Mouse (Mus musculus) adipocyte (in vitro differentiated cells): ENCODE measurements around the gene Emilin2.

Experiments
- DNase-seq: peaks from one replicate; pipeline ENCODE4 v3.0.0-alpha.2; 2016; ENCODE audit warnings: low spot score

The Emilin2 gene

DNA sequence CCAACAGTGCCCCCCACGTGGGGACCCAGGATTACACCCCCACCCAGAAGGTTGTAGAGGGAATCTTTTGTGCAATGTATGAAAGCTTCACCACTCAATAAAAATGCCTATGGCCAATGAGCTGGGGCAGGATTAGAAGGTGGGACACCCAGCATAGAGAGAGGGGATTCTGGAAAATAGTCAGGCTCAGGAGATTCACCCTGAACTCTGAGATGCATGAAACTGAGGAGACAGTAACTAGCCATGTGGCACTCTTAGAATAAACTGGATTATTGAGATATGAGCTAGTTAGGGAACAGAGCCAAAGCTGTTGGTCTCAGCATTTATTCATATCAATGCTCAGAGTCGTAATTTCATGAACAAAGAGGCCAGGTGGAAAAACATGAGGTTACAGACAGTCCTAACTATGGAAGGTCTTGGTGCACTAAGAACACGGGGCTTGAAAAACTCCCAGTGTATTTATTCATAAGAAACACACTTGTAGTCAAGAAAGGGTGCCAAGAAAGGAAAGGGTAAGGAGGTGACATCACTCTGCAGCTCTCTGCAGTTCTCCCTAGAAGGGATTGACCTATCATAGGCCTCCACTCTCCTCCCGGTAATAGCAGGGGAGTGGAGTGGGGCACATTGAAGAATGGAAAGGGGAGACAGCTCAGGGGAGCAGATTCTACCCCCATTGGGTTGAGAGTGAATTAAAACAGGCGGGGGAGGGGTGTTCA lies 46.3 kb downstream of the Emilin2 start:
- DNase-seq: peak; percentile 69

DNA sequence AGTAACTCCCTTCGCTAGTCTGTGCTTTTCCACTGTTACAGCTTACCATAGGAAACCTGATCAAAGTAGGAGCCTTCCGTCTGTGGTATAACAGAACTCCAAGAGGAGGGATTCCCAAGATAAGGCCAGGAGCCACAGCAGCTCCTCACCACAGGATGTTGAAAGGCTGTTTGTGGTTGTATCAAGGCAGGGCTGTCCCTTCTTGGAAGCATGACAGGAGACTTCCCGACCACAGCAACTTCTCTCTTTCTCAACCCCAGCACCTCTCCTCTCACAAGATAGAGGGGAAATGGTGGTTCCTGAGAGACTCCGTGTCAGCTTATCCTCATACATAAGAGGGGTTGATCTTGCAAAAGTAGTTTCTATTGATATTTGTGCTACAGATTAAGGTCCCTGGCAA lies 47.0 kb downstream of the Emilin2 start:
- no peak for DNase-seq

DNA sequence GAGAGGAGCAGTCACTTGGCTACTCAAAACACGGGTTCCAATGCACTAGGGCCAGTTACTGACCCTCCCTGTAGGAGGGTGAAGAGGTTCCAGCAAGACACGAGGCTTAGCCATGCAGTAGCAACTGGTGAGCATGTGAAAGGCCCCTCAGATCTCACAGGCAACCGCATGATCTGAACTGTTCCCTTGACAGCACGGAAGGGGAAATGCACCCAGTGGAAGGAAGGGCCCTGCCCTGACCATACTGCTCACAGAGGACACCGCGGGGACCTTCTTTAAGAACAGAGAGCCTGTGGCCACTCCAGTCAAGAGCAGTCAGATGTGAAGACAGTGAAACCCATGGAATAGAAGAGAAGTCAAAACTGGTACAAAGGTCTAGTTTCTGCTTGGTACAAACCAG lies 48.6 kb downstream of the Emilin2 start:
- DNase-seq: no peak

DNA sequence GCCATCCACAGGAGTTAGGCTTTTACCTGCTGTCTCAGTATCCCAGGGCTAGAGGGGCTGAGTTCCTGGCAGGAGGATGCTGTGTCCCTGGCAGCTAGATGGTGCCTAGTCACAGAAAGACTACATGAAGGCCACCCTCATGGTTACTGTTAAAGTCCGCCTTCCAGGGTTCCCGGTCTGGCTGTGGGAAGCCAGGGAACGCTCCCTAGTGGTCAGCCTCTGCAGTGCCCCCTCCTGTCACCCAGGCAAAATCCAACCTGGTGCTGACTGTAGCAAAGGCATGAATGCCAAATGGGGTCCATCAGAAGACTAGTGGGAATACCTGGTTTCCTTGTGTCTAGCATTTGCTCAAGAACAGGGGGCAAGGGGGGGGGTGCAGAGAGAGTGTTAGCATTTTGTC lies 51.1 kb downstream of the Emilin2 start:
- no peak for DNase-seq

DNA sequence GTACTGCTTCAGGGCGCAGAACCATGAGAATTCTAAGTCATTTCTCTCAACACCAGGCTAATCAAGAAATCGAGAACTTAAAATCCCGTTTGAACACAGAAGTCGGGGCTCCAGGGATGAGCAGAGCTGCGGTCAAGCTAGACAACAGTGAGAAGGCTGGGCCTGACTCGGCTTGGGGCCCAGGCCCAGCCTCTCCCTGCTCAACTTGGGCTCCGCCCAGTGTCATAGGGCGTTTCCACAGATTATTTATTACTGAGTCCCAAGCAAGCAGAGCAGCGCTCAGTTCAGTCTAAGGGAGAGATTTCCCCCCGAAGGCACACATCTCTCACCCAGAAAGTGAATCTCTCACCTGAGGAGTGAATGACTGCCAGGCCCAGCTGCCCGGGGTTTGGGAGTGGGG lies 52.1 kb downstream of the Emilin2 start:
- DNase-seq: no peak

DNA sequence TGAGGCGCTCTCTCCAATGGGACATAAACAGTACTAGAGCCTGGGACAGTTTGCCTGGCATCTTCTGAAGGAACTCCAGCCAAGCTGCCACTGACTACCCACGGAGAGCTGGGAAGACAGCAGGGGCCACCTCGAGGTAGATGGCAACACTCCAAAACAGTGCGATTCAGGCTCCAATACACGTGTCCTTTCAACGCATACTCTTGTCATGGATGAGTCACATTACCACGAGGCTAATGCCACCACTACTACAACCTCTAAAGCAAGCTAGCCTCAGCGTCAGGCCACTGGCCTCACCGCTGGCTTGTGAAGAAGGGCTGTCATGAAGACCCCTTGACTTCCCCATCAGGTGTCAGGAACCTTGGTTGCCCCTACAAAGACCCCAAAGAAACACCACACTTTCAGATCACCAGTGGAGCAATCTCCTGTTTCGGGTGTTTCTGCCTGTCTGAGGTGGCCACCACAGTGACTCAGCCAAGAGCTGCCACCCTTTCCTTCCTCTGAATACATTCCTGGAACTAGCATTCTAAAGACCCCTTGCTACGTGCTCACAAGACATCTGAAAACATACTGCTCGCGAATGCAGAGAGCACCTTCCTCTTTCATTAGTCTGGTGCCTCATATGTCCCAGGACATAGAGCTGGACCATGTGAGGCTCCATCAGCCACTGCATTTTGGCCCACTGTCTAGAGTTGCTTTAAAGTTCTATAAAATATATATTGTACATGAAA lies 54.8 kb downstream of the Emilin2 start:
- DNase-seq: peak; percentile 68

DNA sequence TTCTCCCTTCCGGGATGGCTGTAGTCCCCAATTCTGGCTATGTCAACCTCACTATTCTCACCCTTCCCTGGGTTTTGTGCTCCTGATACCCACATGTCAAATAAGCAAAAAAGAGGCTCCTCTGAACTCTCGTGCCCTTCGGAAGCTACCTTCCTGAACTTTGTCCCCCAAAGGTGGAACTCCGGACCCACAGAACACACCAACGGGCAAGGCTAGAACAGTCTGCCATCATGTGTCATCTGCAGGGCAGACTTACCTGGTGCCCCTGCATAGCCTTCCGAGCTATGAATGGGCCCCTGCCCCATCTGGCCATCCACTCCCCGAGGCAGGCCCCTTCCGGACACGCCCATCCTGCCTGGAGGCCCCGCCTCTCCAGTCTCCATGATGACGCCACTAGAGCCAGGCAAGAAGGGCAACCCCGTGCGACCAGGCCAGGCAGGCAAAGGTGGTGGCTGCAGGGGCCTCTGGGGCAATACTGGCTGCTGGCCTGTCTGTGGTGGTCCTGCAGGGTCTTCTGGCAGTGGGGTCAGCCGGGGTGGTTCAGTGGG lies 55.6 kb downstream of the Emilin2 start:
- DNase-seq: no peak

DNA sequence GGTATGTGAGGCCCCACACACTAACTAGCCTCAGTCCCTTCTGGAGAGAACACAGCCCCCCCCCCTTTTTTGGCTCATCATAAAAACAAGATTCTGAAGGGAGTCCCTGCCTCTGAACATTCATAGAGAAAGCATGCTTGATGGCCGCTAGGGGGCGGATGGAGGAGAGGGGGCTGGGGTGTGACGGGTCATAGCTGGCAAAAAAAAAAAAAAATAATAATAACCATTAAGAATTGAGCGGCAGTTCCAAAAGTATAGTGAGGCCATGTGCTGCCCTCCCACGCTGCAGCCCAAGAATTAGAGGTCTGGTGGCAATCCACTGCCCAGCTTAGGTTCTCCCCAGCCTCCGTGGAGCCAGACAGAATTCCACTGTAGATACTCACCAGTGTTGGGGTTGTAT lies 57.0 kb downstream of the Emilin2 start:
- DNase-seq: peak; percentile 60

DNA sequence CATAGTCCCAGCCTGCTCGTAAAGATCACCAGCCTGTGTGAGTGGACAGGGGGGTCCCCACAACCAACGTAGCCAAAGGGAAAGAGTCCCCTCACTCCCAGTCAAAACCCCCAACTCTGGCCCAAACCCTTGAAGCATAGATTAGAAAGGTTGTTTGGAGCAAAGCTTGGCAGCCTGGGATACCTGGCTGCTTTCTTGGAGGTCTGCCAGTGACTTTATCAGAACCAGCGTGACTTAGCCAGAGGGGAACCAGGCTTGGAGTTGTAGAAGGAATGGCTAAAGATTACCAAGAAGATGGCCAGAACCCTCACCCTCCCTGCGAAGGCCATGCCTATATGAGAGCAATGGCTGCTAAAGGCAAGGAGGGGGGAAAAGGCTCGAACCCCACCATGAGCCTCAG lies 57.7 kb downstream of the Emilin2 start:
- DNase-seq: no peak

DNA sequence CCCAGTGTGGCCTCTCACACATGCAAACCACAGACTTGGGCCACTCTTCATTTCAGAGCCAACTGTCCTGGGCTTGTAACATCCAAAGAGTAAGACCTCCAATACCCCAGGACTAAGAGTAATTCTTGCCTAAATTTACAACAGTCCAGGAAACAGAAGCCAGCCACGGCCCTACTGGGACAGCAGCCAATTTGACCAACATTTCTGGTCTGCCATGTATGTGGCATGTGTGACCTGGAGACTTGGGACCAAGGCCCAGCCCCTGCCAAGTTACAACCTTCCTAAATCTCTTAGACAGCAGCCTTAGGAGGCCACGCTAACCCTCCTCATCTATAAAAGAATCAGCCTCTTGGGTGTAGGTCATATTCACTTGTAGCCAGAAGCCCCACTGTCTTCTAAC lies 58.4 kb downstream of the Emilin2 start:
- no peak for DNase-seq

DNA sequence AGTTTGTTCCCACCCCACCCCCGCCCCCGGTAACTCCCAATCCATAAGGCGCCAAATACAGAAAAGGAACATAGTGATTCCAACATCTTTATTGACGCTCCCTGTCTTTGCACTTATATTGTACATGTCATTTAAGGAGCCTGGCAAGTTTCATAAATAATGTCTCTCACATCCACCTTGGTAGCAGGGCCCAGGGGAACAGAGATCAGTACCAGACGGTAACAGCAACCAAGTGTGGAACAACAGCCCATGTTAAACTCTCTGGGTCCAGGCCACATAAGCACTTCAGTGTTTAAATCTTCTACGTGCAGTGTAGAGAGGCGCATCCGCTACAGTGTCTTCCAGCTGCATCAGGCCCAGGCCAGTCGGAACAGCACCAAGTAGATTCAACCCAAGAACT lies 59.7 kb downstream of the Emilin2 start:
- no peak for DNase-seq

DNA sequence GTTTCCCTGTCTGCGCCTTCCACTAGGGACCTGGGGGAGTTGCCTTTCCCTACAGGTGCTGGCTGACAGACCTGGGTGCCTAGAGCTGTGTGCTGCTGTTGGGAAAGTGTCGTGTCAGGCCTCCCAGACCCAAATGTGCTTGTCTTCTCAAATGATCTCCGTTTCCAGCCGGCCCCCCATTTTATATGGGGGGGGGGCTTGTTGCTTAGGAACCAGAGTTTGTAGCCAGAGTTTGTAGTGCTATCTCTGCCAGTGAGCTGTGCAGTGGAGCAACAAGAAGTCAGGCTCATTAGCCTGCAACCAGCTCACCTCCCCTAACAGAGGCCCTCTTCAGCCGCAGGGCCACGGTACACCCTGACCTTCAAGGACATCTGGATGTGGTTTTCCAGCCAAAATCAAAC lies 60.2 kb downstream of the Emilin2 start:
- no peak for DNase-seq

DNA sequence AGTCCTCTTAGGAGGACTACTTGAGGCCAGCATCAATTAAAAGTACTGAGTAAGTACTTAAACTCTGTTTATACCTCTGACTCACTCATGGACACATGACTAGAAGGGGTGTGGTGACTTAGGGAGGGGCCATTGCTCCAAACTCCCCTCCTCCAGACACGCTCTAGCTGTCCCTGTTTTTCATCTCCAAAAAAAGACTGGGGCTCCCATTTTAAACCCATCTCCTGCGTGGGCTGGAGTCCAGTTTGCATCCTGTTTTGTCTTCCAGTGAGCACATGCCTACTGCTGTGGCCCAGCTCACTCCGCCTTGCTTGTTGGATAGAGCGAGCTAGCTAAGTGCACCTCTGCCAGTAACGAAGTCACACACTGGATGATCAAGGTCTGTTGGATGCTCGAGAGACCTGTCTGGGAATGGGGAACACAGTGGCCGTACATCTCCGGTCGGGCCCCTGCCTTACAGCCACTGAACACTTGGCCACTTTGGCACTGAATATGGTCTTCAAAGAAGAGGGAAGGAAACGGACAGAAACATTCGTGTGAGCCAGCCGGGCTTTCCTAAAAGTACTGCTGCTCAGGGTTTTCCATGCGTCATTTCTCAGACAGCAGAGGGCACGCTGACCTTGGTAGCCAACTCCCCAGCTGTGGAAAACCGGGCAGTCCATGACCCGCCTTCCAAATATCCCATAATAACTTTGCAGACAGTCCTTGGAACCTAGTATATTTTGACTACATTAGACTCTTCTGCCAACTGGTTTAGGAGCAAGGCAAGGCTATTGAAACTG lies 60.8 kb downstream of the Emilin2 start:
- no peak for DNase-seq

DNA sequence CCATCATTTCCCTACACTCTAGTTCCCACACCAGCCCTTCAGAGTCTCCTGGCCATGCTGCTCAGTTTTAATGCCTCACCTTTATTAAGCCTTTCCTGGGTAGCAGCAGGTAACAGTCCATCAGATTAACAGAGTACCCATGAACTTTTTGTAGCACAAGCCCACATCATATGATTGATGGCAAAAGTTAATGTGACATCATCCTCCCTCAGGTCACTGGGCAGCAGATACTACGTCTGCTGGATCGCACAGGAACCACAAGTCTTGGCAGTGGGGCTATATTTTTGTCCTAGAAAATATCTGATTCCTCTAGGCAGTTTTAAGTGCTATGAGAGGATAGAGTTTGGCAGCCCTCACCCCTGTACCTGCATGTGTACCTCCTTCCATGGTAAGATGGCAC lies 61.7 kb downstream of the Emilin2 start:
- no peak for DNase-seq

DNA sequence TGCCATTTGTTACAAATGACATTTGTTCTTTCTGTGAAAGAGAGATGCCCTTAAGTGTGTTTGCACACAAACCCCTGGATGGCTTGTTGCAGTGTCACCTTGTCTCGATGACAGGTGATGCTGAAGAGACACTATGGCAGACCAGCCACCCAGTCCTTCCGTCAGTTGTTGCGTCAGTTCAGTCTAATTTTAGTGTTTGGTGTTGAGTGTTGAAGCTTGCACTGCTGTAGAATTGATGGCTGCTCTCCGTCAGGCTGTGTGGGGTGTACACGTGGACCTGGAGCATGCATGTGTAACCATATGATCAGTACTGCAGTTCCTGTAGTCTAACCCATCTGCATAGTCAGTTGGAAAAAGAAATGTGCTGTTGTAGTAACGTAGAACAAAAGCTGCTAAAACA lies 62.8 kb downstream of the Emilin2 start:
- DNase-seq: no peak

DNA sequence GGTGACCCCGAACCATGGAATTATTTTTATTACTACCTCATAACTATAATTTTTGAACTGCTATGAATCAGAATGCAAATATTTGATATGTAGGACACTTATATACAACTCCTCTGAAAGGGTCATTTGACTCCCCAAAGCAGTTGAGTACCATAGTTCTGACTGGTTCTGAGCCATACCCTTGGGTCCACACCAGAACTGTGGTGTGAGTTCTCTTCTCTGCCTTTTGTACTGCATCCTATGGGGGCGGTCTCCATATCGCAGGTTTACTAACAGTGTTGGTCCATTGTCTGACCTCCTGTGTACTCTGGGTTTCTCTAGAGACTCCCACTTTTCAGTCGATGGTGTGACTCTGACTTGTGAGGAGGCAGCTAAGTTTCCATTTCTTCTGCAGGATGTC lies 65.8 kb downstream of the Emilin2 start:
- no peak for DNase-seq

DNA sequence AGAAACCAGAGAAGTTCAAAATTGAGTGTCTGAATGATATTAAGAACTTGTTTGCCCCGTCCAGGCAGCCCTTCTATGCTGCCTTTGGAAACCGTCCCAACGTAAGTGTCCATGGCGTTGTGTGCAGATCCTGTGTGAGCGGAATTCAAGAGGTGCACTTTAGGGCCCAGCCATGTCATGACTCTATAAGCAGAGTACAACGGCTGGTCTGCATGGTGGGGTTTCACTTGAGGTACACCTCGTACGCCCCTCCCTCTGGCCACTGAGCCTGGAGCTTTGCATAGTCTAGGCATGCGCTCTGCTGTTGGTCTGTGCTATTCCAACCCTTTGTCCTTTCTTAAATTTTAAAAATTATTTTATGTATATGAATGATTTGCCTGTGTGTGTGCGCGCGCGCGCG lies 66.6 kb downstream of the Emilin2 start:
- no peak for DNase-seq

DNA sequence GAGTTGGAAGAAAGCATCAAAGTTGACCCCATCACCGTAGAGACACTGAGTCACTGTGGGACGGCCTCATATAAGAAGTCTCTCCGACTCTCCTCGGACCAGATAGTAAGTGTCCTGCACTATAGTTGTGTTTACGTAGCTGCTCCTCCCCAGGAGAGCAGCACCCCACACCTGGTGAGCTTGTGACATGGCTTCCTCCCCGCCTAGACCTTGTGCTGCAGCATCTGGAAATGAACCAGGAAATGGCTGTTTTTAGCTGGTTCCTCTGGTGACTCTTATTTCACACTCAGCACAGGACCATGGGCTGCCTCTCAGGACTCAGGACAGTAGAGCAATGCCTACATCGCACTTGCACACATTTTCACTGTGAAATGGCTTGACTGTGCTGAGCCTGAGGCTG lies 69.1 kb downstream of the Emilin2 start:
- no peak for DNase-seq

DNA sequence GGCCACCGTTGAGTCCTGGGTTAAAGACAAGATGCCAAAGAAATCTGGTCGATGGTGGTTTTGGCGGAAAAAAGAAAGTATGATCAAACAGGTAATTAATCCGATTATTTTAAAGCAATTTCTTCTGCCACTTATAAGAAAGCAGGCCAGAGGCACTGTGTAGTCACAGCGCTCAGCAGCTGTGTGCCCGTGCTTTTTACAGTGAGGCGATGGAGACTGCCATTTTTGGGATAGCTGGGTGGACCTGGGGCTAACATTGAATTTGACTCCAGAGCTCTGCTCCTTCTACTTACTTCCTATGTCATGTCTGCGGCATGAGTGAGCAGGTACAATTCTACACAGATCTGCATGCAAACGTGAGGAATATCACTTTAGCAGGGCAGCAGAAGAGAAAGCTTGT lies 71.0 kb downstream of the Emilin2 start:
- DNase-seq: no peak

DNA sequence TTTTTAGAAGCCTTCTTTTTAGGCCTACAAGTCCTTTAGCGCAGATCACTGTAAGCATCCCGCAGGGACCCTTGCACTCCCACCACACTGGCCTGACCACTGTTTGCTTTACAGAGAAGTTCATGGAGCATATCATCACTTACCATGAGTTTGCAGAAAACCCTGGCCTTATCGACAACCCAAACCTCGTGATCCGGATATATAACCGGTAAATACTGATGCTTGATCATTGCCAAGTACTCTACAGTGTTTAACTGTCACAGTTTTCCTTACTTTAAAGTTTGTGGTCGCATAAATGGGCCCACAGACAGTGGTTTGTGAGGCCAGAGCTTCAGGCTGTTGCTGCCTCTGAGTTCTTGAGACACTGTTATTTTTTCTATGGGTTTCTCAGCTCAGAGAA lies 73.3 kb downstream of the Emilin2 start:
- DNase-seq: no peak

DNA sequence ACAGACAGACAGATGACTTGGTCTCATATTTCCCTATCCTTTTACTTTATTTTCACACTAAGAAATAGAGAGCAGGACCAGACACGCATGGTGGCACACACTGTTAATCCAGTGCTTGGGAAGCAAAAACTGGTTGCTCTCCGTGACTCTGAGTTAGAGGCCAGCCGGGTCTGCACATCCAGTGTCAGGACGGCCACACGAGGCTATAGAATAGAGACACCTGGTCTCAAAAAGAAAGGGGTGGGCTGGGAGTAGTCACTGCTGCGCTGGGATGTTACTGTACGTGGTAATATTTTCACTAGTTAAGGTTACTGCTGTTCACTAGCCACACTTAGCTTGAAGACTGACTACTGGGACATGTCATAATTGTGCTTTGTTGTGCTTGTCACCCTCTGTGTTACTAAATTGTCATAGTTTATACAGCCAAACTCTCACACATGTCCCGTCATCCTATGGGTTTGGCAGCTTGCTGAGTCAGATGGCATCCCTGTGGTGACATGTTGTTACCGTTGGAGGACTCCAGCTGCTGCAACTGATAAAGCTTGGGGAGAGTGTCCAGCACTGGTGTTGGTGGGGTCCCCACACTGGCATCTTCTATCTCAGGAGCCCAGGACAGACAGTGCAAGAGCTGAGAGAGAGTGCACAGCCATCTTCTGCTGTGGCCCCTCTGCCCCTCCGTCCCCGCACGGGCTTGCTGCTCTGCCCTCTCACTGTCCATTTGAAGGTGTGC lies 76.4 kb downstream of the Emilin2 start:
- no peak for DNase-seq

DNA sequence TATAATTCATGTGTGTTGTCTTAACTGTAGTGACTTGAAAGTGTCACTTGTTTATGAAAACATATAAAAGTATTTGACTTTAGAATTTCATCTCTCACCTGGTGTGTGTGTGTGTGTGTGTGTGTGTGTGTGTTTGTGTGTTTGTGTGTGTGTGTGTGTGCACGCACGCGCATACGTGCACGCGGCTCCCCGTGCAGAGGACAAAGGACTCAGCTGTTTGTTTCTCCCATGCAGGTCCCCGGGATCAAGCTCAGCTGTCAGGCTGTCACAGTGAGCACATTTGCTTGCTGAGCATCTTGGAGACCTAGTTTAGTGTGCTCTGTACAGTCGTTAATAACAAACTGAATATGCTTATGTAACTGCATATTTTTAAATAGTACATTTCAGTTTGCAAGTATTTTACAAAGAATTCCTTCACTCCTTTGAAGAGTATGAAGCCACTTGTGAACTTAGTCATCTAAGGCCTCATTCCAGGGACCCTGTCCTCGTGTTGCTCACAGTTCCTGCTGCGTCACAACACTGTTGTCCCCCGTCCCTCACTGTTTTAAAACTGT lies 77.7 kb downstream of the Emilin2 start:
- no peak for DNase-seq
